Comparison of ENCODE assay signal across 9 mouse cellular contexts in genomic region chr15:31586519-31586918, GRCm38 (mm10). TPM values are rescaled to one million over a fixed set of nuclear protein-coding genes. Genes with fewer than 3 reads are reported as not detected.
DNase-seq lines count a peak whose midpoint lies in the region; ATAC-seq and TF ChIP-seq lines count a peak whose summit lies in the region.
"Had no signal": no experiment of that assay in that cellular context is flagged by ENCODE, and none has a peak within 500 bp of the region (broad histone marks: within the 10 kb centered on the region; RNA-seq: fewer than 3 reads in every experiment).

No protein-coding gene starts in this region.

- H3K27me3 ChIP-seq in forebrain, embryonic 14.5 days (replicated peaks; ENCODE audit: control insufficient read depth, insufficient read depth, low read length): no peaks in the 10 kb centered on the region
- H3K27me3 ChIP-seq: embryonic facial prominence, embryonic 15.5 days had no signal

- peak; percentile 68 for ATAC-seq in forebrain, embryonic 14.5 days
- ATAC-seq in neutrophil, adult 5-6 weeks (ENCODE audit: extremely low read depth, insufficient number of reproducible peaks, low FRiP score, poor library complexity, severe bottlenecking): peak; percentile 93

- 4% methylated on average over 4 of the region's 4 CpGs for WGBS in forebrain, embryonic 14.5 days
- WGBS in lung, adult 2 months: 3% methylated on average over 4 of the region's 4 CpGs

- no peaks in the 10 kb centered on the region for H3K9me3 ChIP-seq in forebrain, embryonic 14.5 days (replicated peaks; ENCODE audit: control insufficient read depth, low read length)
- H3K9me3 ChIP-seq: embryonic facial prominence, embryonic 15.5 days had no signal

- no peak overlapping the region for H3K4me3 ChIP-seq in forebrain, embryonic 14.5 days (ENCODE audit: low read depth, low read length)
- no peak overlapping the region for H3K4me3 ChIP-seq in lung, adult 2 months (replicated peaks; ENCODE audit: extremely low read depth, low read depth, low read length)
- H3K4me3 ChIP-seq: embryonic facial prominence, embryonic 15.5 days had no signal

- no peak for TF ChIP-seq POLR2A in lung, adult 2 months (IDR thresholded peaks at IDR 0.05; ENCODE audit: borderline replicate concordance, extremely low read depth, low read depth, low read length)

- H3K4me1 ChIP-seq in forebrain, embryonic 14.5 days (ENCODE audit: control insufficient read depth, insufficient read depth, low read length): no peaks in the 10 kb centered on the region
- H3K4me1 ChIP-seq in lung, adult 2 months (ENCODE audit: control insufficient read depth, insufficient read depth, low read length): no peaks in the 10 kb centered on the region
- H3K4me1 ChIP-seq: embryonic facial prominence, embryonic 15.5 days had no signal

- intact Hi-C loops in heart, postnatal 36 days (cut with DNase I): loop anchor here (1.0 to 5.0 kb wide), 6 partner anchors 56 to 272 kb away; partner anchors contain the start of genes March6 and Ropn1l

- peaks cover 30% of the 10 kb centered on the region for H3K36me3 ChIP-seq in forebrain, embryonic 14.5 days (ENCODE audit: control insufficient read depth, insufficient read depth, low read length)

- peak; percentile 98 for TF ChIP-seq CTCF in lung, adult 2 months (IDR thresholded peaks at IDR 0.05; ENCODE audit: insufficient read depth, low read length)

- H3K27ac ChIP-seq in forebrain, embryonic 14.5 days (ENCODE audit: low read depth, low read length): no peak overlapping the region
- H3K27ac ChIP-seq: embryonic facial prominence, embryonic 15.5 days had no signal

- peak; percentile 76 to 82 for DNase-seq in CD8-positive naive resting alpha-beta T cell, adult 2 months (ENCODE audit: low read depth in 2 of 2, low spot score in 2 of 2)
- peak; percentile 91 for DNase-seq in c-Kit-positive CD71-negative TER-119-negative erythroid progenitor cells, embryonic 14.5 days (ENCODE audit: low read depth)
- peak; percentile 92 for DNase-seq in forebrain, embryonic 14.5 days (ENCODE audit: low spot score)
- DNase-seq in heart, postnatal 36 days: peak; percentile 86 to 92
- peak; percentile 95 for DNase-seq in layer of hippocampus, adult 11-12 months (ENCODE audit: low spot score)
- peak; percentile 87 for DNase-seq in lung, adult 2 months
- peak; percentile 63 for DNase-seq in testis, postnatal 14 days (ENCODE audit: low spot score)

- no peak overlapping the region for H3K9ac ChIP-seq in forebrain, embryonic 14.5 days (ENCODE audit: low read length)
- H3K9ac ChIP-seq: embryonic facial prominence, embryonic 15.5 days had no signal

- H3K4me2 ChIP-seq in forebrain, embryonic 14.5 days (ENCODE audit: low read length): no peak overlapping the region
- H3K4me2 ChIP-seq: embryonic facial prominence, embryonic 15.5 days had no signal

RNA-seq across cellular contexts. Expression of gene Cct5, which starts 15.1 kb away (rescaled TPM):
- 646 and 673 TPM in 2 replicates for polyA plus RNA-seq in forebrain, embryonic 14.5 days (2014; fragmentation: Nextera tagmentation; extraction: Ambion mirVana)
- total RNA-seq in heart, postnatal 36 days (2021): 100 to 1,000 TPM; 148 to 149 TPM
- polyA plus RNA-seq in lung, adult 2 months (2012; rRNA removed): 50.0 and 75.7 TPM in 2 replicates
- total RNA-seq in neutrophil, adult 5-6 weeks (2017): 164 and 183 TPM in 2 replicates

RNA-seq across cellular contexts. Expression of gene Fam173b, which starts 15.1 kb away (rescaled TPM):
- polyA plus RNA-seq in forebrain, embryonic 14.5 days (2014; fragmentation: Nextera tagmentation; extraction: Ambion mirVana): 11.5 and 13.3 TPM in 2 replicates
- total RNA-seq in heart, postnatal 36 days (2021): 10 to 100 TPM; 15.3 to 20.4 TPM
- polyA plus RNA-seq in lung, adult 2 months (2012; rRNA removed): 5.5 and 9.3 TPM in 2 replicates
- 11.2 TPM in 2 replicates for total RNA-seq in neutrophil, adult 5-6 weeks (2017)

RNA-seq across cellular contexts. Expression of gene Cmbl, which starts 21.3 kb away (rescaled TPM):
- 6.5 and 9.8 TPM in 2 replicates for polyA plus RNA-seq in forebrain, embryonic 14.5 days (2014; fragmentation: Nextera tagmentation; extraction: Ambion mirVana)
- 10 to 100 TPM; 36.4 to 38.8 TPM for total RNA-seq in heart, postnatal 36 days (2021)
- 20.6 and 34.1 TPM in 2 replicates for polyA plus RNA-seq in lung, adult 2 months (2012; rRNA removed)
- not detected in 2 replicates for total RNA-seq in neutrophil, adult 5-6 weeks (2017)

RNA-seq across cellular contexts. Expression of gene March6, which starts 55.7 kb away (rescaled TPM):
- 68.3 and 86.6 TPM in 2 replicates for polyA plus RNA-seq in forebrain, embryonic 14.5 days (2014; fragmentation: Nextera tagmentation; extraction: Ambion mirVana)
- 100 to 1,000 TPM; 108 to 117 TPM for total RNA-seq in heart, postnatal 36 days (2021)
- 14.2 and 23.8 TPM in 2 replicates for polyA plus RNA-seq in lung, adult 2 months (2012; rRNA removed)
- total RNA-seq in neutrophil, adult 5-6 weeks (2017): 57.4 and 58.3 TPM in 2 replicates

Comparison
In these comparisons a context has a peak if more than half of its experiments do, and no peak if none do; other contexts are left out.
1. RNA of gene Cmbl, which starts 21.3 kb away (total RNA-seq): 36.4 to 38.8 TPM in heart, postnatal 36 days; not detected in neutrophil, adult 5-6 weeks; every median in the first group is over 10 times any median in the second.
2. Peak in every context shown above with its lines, with median percentiles within 50 percentile points of each other: DNase-seq.